Comparison of ENCODE assay signal across 8 mouse cellular contexts in genomic region chrX:112370577-112371410, GRCm38 (mm10). TPM values are rescaled to one million over a fixed set of nuclear protein-coding genes. Genes with fewer than 3 reads are reported as not detected.
A peak's percentile ranks its signal among the peaks of the same experiment; 100 is the strongest.
DNase-seq lines count a peak whose midpoint lies in the region; ATAC-seq lines count a peak whose summit lies in the region.
"Not testable (repeated sequence)": the region's sequence is repeated elsewhere in the genome, so short reads cannot be mapped to it uniquely, and the experiment has no call there.

No protein-coding gene starts in this region.

- not testable (repeated sequence) for H3K27ac ChIP-seq in embryonic facial prominence, embryonic 13.5 days; intestine, embryonic 16.5 days (ENCODE audit: low read length)

- H3K36me3 ChIP-seq in embryonic facial prominence, embryonic 13.5 days; intestine, embryonic 16.5 days (ENCODE audit: control insufficient read depth, insufficient read depth, low read length): not testable (repeated sequence)

- H3K4me2 ChIP-seq in embryonic facial prominence, embryonic 13.5 days; intestine, embryonic 16.5 days (ENCODE audit: low read depth, low read length): not testable (repeated sequence)

- not testable (repeated sequence) for H3K9me3 ChIP-seq in embryonic facial prominence, embryonic 13.5 days; intestine, embryonic 16.5 days (ENCODE audit: control insufficient read depth, low read length)

- ATAC-seq in embryonic facial prominence, embryonic 13.5 days (ENCODE audit: insufficient number of reproducible peaks, insufficient read depth, low FRiP score, low TSS enrichment, low read depth) = peak; percentile 100
- peak; percentile 99 for ATAC-seq in intestine, embryonic 16.5 days
- ATAC-seq in megakaryocyte-erythroid progenitor cell, adult 5-6 weeks (replicated peaks; ENCODE audit: low FRiP score, low TSS enrichment, poor library complexity, severe bottlenecking) = peak; percentile 100

- not testable (repeated sequence) for H3K4me3 ChIP-seq in embryonic facial prominence, embryonic 13.5 days; intestine, embryonic 16.5 days (ENCODE audit: low read length)

- H3K27me3 ChIP-seq in embryonic facial prominence, embryonic 13.5 days; intestine, embryonic 16.5 days (replicated peaks; ENCODE audit: control insufficient read depth, insufficient read depth, low read length): not testable (repeated sequence)

- H3K4me1 ChIP-seq in embryonic facial prominence, embryonic 13.5 days; intestine, embryonic 16.5 days (ENCODE audit: control insufficient read depth, insufficient read depth, low read length): not testable (repeated sequence)

- DNase-seq in adrenal gland, adult 8-10 months = peak; percentile 16
- DNase-seq in heart, adult 18-20 months = peak; percentile 21 to 52
- peak; percentile 20 to 41 for DNase-seq in left cerebral cortex, postnatal 14 days (ENCODE audit: low spot score in 2 of 2)
- peak; percentile 19 for DNase-seq in right cerebral cortex, postnatal 25 days
- DNase-seq in urinary bladder, postnatal 4 days (ENCODE audit: low spot score in 2 of 2) = peak; percentile 33 to 79

- H3K9ac ChIP-seq in embryonic facial prominence, embryonic 13.5 days; intestine, embryonic 16.5 days (ENCODE audit: low read depth, low read length): not testable (repeated sequence)

- 82% methylated on average over 5 of the region's 5 CpGs for WGBS in embryonic facial prominence, embryonic 13.5 days
- 89% methylated on average over 5 of the region's 5 CpGs for WGBS in intestine, embryonic 16.5 days

- intact Hi-C loops in left cerebral cortex, postnatal 14 days (cut with DNase I) = not testable (repeated sequence)

RNA-seq across cellular contexts. Expression of gene Satl1, which starts 35.8 kb away (rescaled TPM):
- not detected for total RNA-seq in adrenal gland, adult 8-10 months (2022)
- not detected in 2 replicates for polyA plus RNA-seq in embryonic facial prominence, embryonic 13.5 days (2015; fragmentation: Nextera tagmentation; extraction: Ambion mirVana)
- total RNA-seq in heart, adult 18-20 months (2021) = not detected
- polyA plus RNA-seq in intestine, embryonic 16.5 days (2015; fragmentation: Nextera tagmentation; extraction: Ambion mirVana) = not detected in 2 replicates
- total RNA-seq in left cerebral cortex, postnatal 14 days (2021) = not detected
- not detected in 2 replicates for total RNA-seq in megakaryocyte-erythroid progenitor cell, adult 5-6 weeks (2014; fragmentation: Nextera tagmentation)
- not detected in 2 replicates for total RNA-seq in megakaryocyte-erythroid progenitor cell, adult 5-6 weeks (2017)

RNA-seq across cellular contexts. Expression of gene Apool, which starts 59.7 kb away (rescaled TPM):
- 10 to 100 TPM; 35.4 to 51.5 (median 41.6) TPM for total RNA-seq in adrenal gland, adult 8-10 months (2022)
- 62.4 and 65.1 TPM in 2 replicates for polyA plus RNA-seq in embryonic facial prominence, embryonic 13.5 days (2015; fragmentation: Nextera tagmentation; extraction: Ambion mirVana)
- total RNA-seq in heart, adult 18-20 months (2021) = 10 to 100 TPM; 65.5 to 67.6 TPM
- polyA plus RNA-seq in intestine, embryonic 16.5 days (2015; fragmentation: Nextera tagmentation; extraction: Ambion mirVana) = 64.8 and 70.6 TPM in 2 replicates
- total RNA-seq in left cerebral cortex, postnatal 14 days (2021) = 1 to 10 TPM; 3.4 to 4.3 TPM
- 24.9 and 42.0 TPM in 2 replicates for total RNA-seq in megakaryocyte-erythroid progenitor cell, adult 5-6 weeks (2014; fragmentation: Nextera tagmentation)
- 33.2 and 42.2 TPM in 2 replicates for total RNA-seq in megakaryocyte-erythroid progenitor cell, adult 5-6 weeks (2017)

Comparison
In these comparisons a context has a peak if more than half of its experiments do, and no peak if none do; other contexts are left out.
1. RNA of gene Apool, which starts 59.7 kb away (total RNA-seq): 65.5 to 67.6 TPM in heart, adult 18-20 months, 35.4 to 51.5 TPM in adrenal gland, adult 8-10 months and 24.9 to 42.2 TPM in megakaryocyte-erythroid progenitor cell, adult 5-6 weeks; 3.4 to 4.3 TPM in left cerebral cortex, postnatal 14 days; every median in the first group is over 4 times any median in the second.
2. Peak in every context shown above with its lines, with median percentiles within 50 percentile points of each other: DNase-seq and ATAC-seq.